Mouse (Mus musculus) C2C12 (cell line): ENCODE measurements around the gene Arhgap30.

Source experiments
- CEBPB ChIP-seq: IDR thresholded peaks from one replicate; pipeline ENCODE4 v1.6.1; 2011; ENCODE audit warnings: low read depth, mild to moderate bottlenecking, control low read depth, moderate library complexity
- CTCF ChIP-seq: IDR thresholded peaks from one replicate; pipeline ENCODE4 v1.5.1; 2011; ENCODE audit not compliant: control insufficient read depth, insufficient read depth, insufficient read length
- FOSL1 ChIP-seq: IDR thresholded peaks from one replicate; pipeline ENCODE4 v1.8.0; 2011; ENCODE audit warnings: mild to moderate bottlenecking, low read length; ENCODE audit not compliant: poor library complexity, insufficient read depth, severe bottlenecking
- MAX ChIP-seq: IDR thresholded peaks from one replicate; pipeline ENCODE4 v1.6.1; 2011; ENCODE audit warnings: mild to moderate bottlenecking, control low read depth
- MYOD1 ChIP-seq: IDR thresholded peaks from one replicate; pipeline ENCODE4 v1.6.1; 2011; ENCODE audit warnings: low read depth; ENCODE audit not compliant: control insufficient read depth, insufficient read length
- MYOG ChIP-seq: IDR thresholded peaks from one replicate; pipeline ENCODE4 v1.6.1; 2011; ENCODE audit not compliant: control insufficient read depth, insufficient read length; ENCODE audit errors: extremely low read depth
- USF1 ChIP-seq: IDR thresholded peaks from one replicate; pipeline ENCODE4 v1.6.1; 2011; ENCODE audit warnings: low read depth, mild to moderate bottlenecking, control low read depth, moderate library complexity

DNA sequence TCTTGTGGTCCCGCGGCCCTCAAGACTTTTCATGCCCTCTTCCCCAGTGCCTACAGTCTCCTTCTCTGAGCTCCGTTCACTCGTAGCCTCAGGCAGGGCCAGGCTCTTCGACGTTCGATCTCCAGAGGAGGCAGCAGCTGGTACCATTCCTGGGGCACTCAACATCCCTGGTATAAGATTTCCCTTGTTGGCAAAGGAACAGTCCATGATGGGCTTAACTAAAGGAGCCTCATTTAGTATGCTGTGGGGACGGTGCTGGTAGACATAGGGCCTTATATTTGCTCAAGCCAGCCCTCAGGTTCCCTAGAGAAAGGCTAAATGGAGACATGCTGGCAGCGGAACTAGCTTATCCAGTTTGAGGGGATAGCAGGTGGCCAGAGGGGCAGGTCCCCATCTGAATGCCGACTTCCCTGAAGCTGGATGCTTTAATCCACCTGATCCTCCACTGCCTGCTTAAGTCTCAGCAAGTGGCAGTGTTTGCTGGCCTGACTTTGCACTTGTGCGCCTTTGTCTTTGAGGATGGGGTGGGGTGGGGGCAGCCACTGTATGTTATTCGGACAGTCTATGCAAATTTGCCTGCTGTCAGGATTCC lies 30.6 kb downstream of the Arhgap30 start:
- TF ChIP-seq CTCF (no peak), MAX (no peak), USF1 (no peak), MYOG (no peak), FOSL1 (no peak), MYOD1 (no peak), CEBPB (no peak)
